16 mouse cellular contexts compared by ENCODE assay signal in the genomic region with DNA sequence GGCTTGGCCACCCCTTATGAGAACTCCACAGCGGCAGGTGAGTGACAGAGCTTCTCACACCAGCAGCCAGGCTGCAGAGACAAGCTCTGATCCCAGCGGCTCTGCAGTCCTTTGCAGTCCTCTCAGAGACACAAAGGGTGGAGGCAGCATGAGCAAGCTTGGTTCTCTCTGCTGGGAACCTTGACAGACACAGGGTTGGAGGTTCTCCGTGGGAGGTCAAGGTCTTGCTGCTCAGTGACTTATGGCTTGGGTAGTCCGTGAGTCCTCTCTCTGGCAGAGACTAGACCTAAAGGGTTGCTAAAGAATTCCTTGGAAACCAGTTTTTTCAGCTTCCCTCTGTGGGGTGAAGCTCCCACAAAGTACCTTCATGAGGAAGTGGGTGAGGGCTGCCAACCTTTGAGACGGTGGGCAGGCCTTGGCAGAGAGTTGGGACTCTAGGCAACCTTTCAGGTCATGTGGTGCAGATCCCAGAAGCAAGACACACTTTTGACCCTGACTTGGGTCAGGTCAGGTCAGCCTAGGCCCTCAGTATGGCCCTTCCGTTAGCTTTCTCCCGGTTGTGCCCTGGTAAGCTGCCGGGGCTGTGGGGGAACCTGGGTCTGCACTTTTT. TPM values are rescaled to one million over a fixed set of nuclear protein-coding genes. Genes with fewer than 3 reads are reported as not detected.
DNase-seq lines count a peak whose midpoint lies in the region.
"Had no signal": no experiment of that assay in that cellular context is flagged by ENCODE, and none has a peak within 500 bp of the region (broad histone marks: within the 10 kb centered on the region; RNA-seq: fewer than 3 reads in every experiment).

No protein-coding gene starts in this region.

- peak; percentile 49 for DNase-seq in adrenal gland, adult 8-10 months
- no peak for DNase-seq in adrenal gland, adult 18-20 months (ENCODE audit: low spot score in 2 of 2)
- DNase-seq in kidney, adult 8-10 months, result peak; percentile 28 to 54
- no peak for DNase-seq in kidney, postnatal 14 days
- peak; percentile 27 for DNase-seq in adrenal gland, postnatal 10 days
- peak; percentile 33 to 49 for DNase-seq in kidney, postnatal 36 days
- no peak for DNase-seq in layer of hippocampus, adult 8-10 months (ENCODE audit: low spot score in 2 of 2)
- DNase-seq: cerebellum, adult 2 months; cerebellum, postnatal 10 days; forebrain, postnatal 0 days; gastrocnemius, postnatal 14 days; heart, adult 2 months; heart, postnatal 14 days had no signal

RNA-seq across cellular contexts. Expression of gene Fam209, which starts 24.5 kb away (rescaled TPM):
- total RNA-seq in adrenal gland, adult 8-10 months (2022), result under 1 TPM in 1 of 4 experiments, not detected in 3; 0.38 TPM
- not detected for total RNA-seq in adrenal gland, adult 18-20 months (2021)
- total RNA-seq in adrenal gland, postnatal 10 days (2021), result under 1 TPM; 0.39 to 0.45 TPM
- under 1 TPM in 1 of 4 experiments, not detected in 3; 0.50 TPM for total RNA-seq in layer of hippocampus, adult 8-10 months (2022)
- total RNA-seq: heart, adult 2 months; heart, postnatal 14 days had no signal

RNA-seq across cellular contexts. Expression of gene Gcnt7, which starts 38.4 kb away (rescaled TPM):
- not detected for total RNA-seq in adrenal gland, adult 8-10 months (2022)
- total RNA-seq in adrenal gland, adult 18-20 months (2021), result not detected
- total RNA-seq in adrenal gland, postnatal 10 days (2021), result not detected
- total RNA-seq in layer of hippocampus, adult 8-10 months (2022), result not detected
- total RNA-seq: forebrain, postnatal 0 days; gastrocnemius, adult 18-20 months; gastrocnemius, postnatal 14 days; heart, adult 2 months; heart, postnatal 14 days had no signal

RNA-seq across cellular contexts. Expression of gene Tfap2c, which starts 52.6 kb away (rescaled TPM):
- total RNA-seq in adrenal gland, adult 8-10 months (2022), result not detected
- total RNA-seq in adrenal gland, adult 18-20 months (2021), result not detected
- total RNA-seq in adrenal gland, postnatal 10 days (2021), result not detected
- total RNA-seq in layer of hippocampus, adult 8-10 months (2022), result under 1 TPM in 1 of 4 experiments, not detected in 3; 0.11 TPM
- total RNA-seq: CH12.LX; gastrocnemius, adult 18-20 months; gastrocnemius, postnatal 14 days; heart, adult 2 months; heart, postnatal 14 days; hematopoietic stem cell, adult 5-6 weeks had no signal

RNA-seq across cellular contexts. Expression of gene Rtf2, which starts 56.5 kb away (rescaled TPM):
- total RNA-seq in adrenal gland, adult 8-10 months (2022), result 10 to 100 TPM; 77.2 to 92.4 (median 82.4) TPM
- 10 to 100 TPM; 75.6 to 81.7 TPM for total RNA-seq in adrenal gland, adult 18-20 months (2021)
- total RNA-seq in adrenal gland, postnatal 10 days (2021), result 10 to 100 TPM; 69.2 to 71.5 TPM
- 10 to 100 TPM; 68.3 to 71.7 (median 70.8) TPM for total RNA-seq in layer of hippocampus, adult 8-10 months (2022)

Comparison
In these comparisons a context has a peak if more than half of its experiments do, and no peak if none do; other contexts are left out.
1. DNase-seq: peak in adrenal gland, adult 8-10 months (single experiment), kidney, adult 8-10 months (2 of 2), adrenal gland, postnatal 10 days (single experiment) and kidney, postnatal 36 days (2 of 2); none in adrenal gland, adult 18-20 months (0 of 2), kidney, postnatal 14 days (single experiment) and layer of hippocampus, adult 8-10 months (0 of 2).